Mouse (Mus musculus): ENCODE data around the gene Camk2d. TPM values are rescaled to one million over a fixed set of nuclear protein-coding genes. Genes with fewer than 3 reads are reported as not detected.
A peak's percentile ranks its signal among the peaks of the same experiment; 100 is the strongest.

The Camk2d gene
- polyA plus RNA-seq, 1 experiment from 2014 or later, result 29.9 TPM

DNA sequence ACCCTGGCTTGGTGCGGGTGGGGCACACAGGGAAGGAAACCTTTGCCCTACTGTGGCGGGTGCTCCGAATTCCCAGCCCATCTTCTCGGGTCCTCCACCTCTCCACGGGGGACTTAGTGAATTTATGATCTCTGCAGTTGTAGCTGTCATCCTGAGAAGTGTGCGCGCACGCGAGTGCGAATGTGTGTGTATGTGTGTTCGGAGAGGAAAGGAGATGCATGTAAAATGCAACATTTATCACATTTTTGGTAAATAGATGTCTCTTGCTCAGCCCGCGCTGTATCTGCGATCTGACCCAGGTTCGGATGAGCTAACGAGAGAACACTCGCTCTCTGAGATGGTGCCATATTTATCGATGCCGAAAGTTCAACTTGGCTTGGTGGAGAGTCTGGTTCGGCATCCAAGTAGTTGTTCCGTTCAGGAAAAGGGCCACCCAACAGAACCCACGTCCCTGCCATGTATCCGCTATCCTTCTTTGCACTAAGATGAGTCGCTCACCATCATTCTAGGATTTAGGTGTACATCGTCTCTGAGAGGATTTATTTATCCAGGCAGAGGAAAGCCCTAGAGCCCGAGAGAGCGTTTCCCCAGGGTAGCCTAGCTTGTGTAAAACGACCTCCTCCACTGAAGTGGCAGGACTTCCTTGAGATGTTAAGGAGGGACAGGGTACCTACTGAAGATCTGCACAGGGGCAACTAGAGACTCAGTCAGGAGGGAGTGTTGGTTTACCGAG, 1.7 kb downstream of the Camk2d start:
- H3K4me3 ChIP-seq, result peak overlapping the region; percentile 64
- no peaks in the 10 kb centered on the region for H3K9me3 ChIP-seq
- peak overlapping the region; percentile 88 for H3K4me2 ChIP-seq (replicated peaks)
- H3K9ac ChIP-seq (replicated peaks), result peak overlapping the region; percentile 61
- no peak for ATAC-seq (replicated peaks)
- no peaks in the 10 kb centered on the region for H3K36me3 ChIP-seq
- H3K27me3 ChIP-seq, result no peaks in the 10 kb centered on the region
- H3K27ac ChIP-seq (replicated peaks), result peak overlapping the region; percentile 91
- WGBS, result 0% methylated on average over 29 of the region's 29 CpGs
- H3K4me1 ChIP-seq, result peaks cover 23% of the 10 kb centered on the region

DNA sequence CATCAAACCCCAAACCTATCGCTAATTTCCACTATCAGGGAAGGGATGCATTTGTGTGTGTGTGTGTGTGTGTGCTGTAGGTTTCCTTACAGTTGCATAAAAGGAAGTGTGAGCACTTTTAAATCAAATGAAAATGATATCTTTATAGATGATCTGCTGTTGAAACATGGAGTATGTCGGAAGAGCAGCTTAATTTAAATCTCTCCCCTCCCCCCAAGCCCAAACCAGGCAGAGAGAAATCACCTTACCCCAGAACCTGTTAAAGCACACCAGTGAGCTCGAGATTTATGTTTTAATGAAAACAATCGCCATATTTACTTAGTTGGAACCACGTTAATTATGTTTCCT, 2.2 kb downstream of the Camk2d start:
- no peaks in the 10 kb centered on the region for H3K27me3 ChIP-seq
- no peak for ATAC-seq (replicated peaks)
- H3K36me3 ChIP-seq, result no peaks in the 10 kb centered on the region
- H3K9me3 ChIP-seq, result no peaks in the 10 kb centered on the region
- H3K4me1 ChIP-seq, result peaks cover 25% of the 10 kb centered on the region
- peak overlapping the region; percentile 61 for H3K9ac ChIP-seq (replicated peaks)
- 1% methylated on average over 5 of the region's 5 CpGs for WGBS
- peak overlapping the region; percentile 64 for H3K4me3 ChIP-seq
- peak overlapping the region; percentile 88 for H3K4me2 ChIP-seq (replicated peaks)
- peak overlapping the region; percentile 91; the same call in 1 of the 2 replicates for H3K27ac ChIP-seq (replicated peaks)

DNA sequence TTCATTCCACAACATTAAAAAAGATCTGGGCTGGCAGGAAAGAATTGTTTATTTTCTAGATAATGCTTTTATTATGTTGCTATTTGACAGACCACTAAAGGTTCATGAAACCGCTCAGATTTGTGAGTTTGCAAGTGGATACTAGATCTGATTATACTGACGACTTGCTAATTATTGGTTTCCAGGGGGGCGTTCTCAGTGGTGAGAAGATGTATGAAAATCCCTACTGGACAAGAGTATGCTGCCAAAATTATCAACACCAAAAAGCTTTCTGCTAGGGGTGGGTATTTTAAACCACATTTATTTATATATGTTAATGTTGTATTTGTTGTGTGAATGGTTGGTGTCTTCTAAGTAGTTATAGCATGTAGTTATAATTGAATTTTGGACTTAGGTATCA, 2.8 kb downstream of the Camk2d start:
- WGBS, result 19% methylated on average over 3 of the region's 3 CpGs

DNA sequence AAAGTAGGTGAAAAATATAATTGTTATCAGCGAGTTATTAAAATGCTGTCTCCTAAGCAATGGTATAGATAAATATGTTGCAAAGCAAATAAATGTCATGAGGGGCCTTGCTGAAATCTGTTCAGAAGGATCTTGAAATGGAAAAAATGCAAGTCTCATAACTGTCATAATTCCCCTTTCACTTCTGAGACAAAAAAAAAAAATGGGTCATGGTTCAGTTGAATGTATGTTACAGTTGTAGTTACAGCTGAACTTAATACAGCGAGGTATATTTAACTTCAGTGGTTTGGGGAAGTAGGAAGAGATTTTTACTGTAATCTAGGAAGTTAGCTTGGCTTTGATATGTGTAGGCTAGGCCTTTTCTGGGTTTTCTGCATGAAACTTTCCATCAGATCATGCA, 3.2 kb downstream of the Camk2d start:
- Histone ChIP-seq H3K9ac (replicated peaks) (no peak overlapping the region), H3K27ac (replicated peaks) (no peak overlapping the region), H3K27me3 (no peaks in the 10 kb centered on the region), H3K36me3 (no peaks in the 10 kb centered on the region), H3K9me3 (no peaks in the 10 kb centered on the region), H3K4me2 (replicated peaks) (no peak overlapping the region; the same call in 1 of the 2 replicates), H3K4me1 (peaks cover 25% of the 10 kb centered on the region), H3K4me3 (0 out of 2 replicates have a peak overlapping the region, but pooled peaks have one; percentile 7)
- WGBS, result 79% methylated on average over 2 of the region's 2 CpGs
- no peak for ATAC-seq (replicated peaks)

More for the DNA sequence above, 2.8 kb downstream of the Camk2d start:
- Histone ChIP-seq H3K4me1 (peaks cover 25% of the 10 kb centered on the region), H3K4me3 (peak overlapping the region; percentile 64), H3K4me2 (replicated peaks) (peak overlapping the region; percentile 88), H3K27me3 (no peaks in the 10 kb centered on the region), H3K9me3 (no peaks in the 10 kb centered on the region), H3K27ac (replicated peaks) (no peak overlapping the region), H3K9ac (replicated peaks) (0 out of 2 replicates have a peak overlapping the region, but pooled peaks have one; percentile 61), H3K36me3 (no peaks in the 10 kb centered on the region)
- no peak for ATAC-seq (replicated peaks)

DNA sequence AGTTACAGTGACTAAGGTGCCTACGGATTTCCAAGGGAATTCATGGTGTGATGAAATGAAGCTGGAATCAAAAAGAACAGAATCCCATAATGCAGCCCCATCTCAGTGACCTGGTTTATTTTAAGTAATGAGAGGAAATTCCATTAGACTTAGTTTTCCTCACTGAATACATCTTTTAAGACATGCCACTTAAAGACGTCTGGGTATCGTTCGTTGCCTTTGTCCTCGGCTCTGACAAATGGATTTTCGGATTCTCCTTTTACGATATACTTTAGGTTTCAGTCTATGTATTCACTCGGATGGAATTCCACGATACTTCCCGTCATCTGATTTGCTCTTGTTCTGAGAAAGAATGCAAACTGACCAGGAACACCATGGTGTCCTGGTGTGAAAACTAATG, 3.8 kb downstream of the Camk2d start:
- peak overlapping the region; percentile 8 for H3K4me2 ChIP-seq (replicated peaks)
- no peak for ATAC-seq (replicated peaks)
- no peak overlapping the region for H3K9ac ChIP-seq (replicated peaks)
- no peaks in the 10 kb centered on the region for H3K9me3 ChIP-seq
- peaks cover 25% of the 10 kb centered on the region for H3K4me1 ChIP-seq
- peak overlapping the region; percentile 7; the same call in 1 of the 2 replicates for H3K4me3 ChIP-seq
- no peaks in the 10 kb centered on the region for H3K27me3 ChIP-seq
- 11% methylated on average over 10 of the region's 10 CpGs for WGBS
- H3K36me3 ChIP-seq, result no peaks in the 10 kb centered on the region
- no peak overlapping the region for H3K27ac ChIP-seq (replicated peaks)

DNA sequence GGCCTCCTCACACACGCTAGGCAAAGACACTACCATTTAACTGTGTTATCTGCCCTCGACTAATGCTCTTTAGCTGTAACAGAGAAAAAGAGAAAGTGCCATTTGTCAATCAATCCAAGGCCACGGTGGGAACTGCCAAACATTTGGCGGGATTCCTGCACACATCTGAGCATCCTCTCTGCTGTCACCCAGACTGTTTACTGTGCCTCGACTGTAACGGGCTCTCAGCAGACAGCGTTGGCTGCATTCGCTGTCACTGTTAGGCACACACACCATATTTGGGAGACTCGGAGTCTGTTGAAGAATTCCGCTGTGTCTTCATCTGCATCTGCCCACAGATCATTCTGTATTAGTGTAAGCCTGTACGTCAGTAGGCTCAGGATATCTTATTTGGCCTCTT, 6.7 kb downstream of the Camk2d start:
- Histone ChIP-seq H3K4me1 (peaks cover 21% of the 10 kb centered on the region), H3K9me3 (no peaks in the 10 kb centered on the region), H3K27ac (replicated peaks) (no peak overlapping the region), H3K4me3 (no peak overlapping the region), H3K4me2 (replicated peaks) (no peak overlapping the region), H3K36me3 (no peaks in the 10 kb centered on the region), H3K9ac (replicated peaks) (no peak overlapping the region), H3K27me3 (no peaks in the 10 kb centered on the region)
- WGBS, result 45% methylated on average over 11 of the region's 11 CpGs
- ATAC-seq (replicated peaks), result peak; percentile 55

DNA sequence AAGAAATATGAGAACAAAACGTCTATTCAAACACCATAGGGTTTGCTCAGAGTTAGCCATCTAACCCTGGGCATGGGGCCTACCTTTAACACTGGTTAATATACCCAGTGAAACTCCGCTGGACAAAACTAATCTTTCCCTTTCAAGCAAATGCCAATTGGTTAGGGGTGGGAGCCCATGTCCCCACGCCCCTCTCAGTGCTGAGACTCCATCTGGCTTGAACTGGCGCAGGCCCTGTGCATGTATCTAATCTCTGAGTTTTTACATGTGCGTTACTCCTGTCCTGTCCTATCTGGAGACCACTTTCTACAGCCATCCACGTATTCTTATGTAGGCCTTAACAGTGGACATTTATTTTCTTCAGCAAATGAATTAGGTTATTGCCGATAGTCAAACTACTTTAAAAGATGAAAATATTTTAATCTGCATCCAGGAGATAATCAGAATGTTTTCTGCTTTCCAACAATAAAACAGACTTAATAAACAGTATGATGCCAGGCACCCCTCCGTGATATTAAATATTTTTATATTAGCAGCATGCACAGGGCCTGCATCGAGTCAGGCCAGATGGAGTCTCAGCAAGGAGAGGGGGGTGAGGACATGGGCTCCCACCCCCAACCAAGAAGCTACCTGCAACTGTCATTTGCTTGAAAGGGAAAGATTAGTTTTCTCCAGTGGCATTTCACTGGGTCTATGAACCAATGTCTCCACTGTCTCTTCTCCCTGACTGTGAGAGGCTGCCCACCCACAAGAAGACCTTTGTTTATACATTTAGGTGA, 8.7 kb downstream of the Camk2d start:
- H3K9me3 ChIP-seq, result no peaks in the 10 kb centered on the region
- no peaks in the 10 kb centered on the region for H3K27me3 ChIP-seq
- H3K9ac ChIP-seq (replicated peaks), result no peak overlapping the region
- ATAC-seq (replicated peaks), result no peak
- H3K4me3 ChIP-seq, result no peak overlapping the region
- no peaks in the 10 kb centered on the region for H3K36me3 ChIP-seq
- peaks cover 12% of the 10 kb centered on the region; the same call in 1 of the 2 replicates for H3K4me1 ChIP-seq
- no peak overlapping the region for H3K4me2 ChIP-seq (replicated peaks)
- no peak overlapping the region for H3K27ac ChIP-seq (replicated peaks)
- 80% methylated on average over 9 of the region's 9 CpGs for WGBS

DNA sequence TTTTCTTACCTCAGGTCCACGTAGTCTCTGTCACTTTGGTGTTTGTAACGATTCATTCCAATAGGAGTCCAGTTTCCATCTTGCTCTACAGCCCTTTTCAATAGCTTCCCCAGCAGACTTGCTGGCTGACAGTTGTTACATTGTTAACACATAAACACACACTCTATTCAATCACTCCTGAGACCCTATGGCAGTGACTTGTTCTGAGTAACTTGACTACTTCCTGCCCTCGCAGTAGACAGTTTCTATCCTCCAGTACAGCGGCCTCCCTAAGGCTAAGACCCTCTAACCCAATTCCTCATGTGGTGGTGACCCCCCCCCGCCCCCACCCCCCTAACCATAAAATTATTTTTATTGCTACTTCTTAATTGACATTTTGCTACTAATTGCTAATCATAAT, 13.2 kb downstream of the Camk2d start:
- Histone ChIP-seq H3K27ac (replicated peaks) (no peak overlapping the region), H3K4me2 (replicated peaks) (no peak overlapping the region), H3K27me3 (no peaks in the 10 kb centered on the region), H3K9ac (replicated peaks) (no peak overlapping the region), H3K36me3 (no peaks in the 10 kb centered on the region), H3K4me1 (no peaks in the 10 kb centered on the region; the same call in 1 of the 2 replicates), H3K4me3 (no peak overlapping the region), H3K9me3 (no peaks in the 10 kb centered on the region)
- no peak; the same call in 1 of the 2 replicates for ATAC-seq (replicated peaks)
- 74% methylated on average over 5 of the region's 5 CpGs for WGBS

DNA sequence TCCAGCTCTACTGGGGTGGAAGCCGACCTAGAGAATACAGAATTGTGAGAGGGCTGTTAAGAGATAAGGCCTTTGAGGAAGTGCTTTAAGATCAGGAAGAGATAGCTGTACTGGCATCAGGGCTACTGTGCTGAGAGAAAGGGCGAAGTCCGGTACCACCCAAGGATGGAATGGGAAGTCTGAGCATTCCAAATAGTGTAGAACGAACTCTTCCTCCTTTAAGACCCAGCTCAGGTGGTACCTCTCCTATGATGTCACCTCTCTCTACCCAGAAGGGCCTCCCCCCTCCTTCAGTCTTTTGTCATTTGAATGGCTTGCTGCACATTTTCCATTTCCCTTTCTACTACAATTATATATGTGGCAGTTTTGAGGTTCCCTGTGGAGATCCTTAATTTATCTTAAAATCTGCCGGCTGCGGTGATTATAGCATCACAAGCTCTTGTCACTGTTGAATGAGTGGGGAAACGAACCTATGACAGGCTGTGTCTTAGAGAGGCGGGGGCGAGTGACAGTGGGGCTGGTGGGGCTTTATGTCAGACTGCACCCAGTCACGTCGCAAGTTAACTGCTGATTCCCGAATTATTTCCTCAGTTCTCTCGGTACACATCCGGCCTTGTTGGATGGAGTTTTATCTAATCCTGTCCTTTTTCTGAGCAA, 13.8 kb downstream of the Camk2d start:
- no peaks in the 10 kb centered on the region for H3K9me3 ChIP-seq
- H3K27ac ChIP-seq (replicated peaks), result no peak overlapping the region
- WGBS, result 60% methylated on average over 14 of the region's 14 CpGs
- no peaks in the 10 kb centered on the region; the same call in 1 of the 2 replicates for H3K4me1 ChIP-seq
- ATAC-seq (replicated peaks), result peak; percentile 73
- no peak overlapping the region for H3K4me2 ChIP-seq (replicated peaks)
- H3K9ac ChIP-seq (replicated peaks), result no peak overlapping the region
- no peak overlapping the region for H3K4me3 ChIP-seq
- no peaks in the 10 kb centered on the region for H3K36me3 ChIP-seq
- no peaks in the 10 kb centered on the region for H3K27me3 ChIP-seq

DNA sequence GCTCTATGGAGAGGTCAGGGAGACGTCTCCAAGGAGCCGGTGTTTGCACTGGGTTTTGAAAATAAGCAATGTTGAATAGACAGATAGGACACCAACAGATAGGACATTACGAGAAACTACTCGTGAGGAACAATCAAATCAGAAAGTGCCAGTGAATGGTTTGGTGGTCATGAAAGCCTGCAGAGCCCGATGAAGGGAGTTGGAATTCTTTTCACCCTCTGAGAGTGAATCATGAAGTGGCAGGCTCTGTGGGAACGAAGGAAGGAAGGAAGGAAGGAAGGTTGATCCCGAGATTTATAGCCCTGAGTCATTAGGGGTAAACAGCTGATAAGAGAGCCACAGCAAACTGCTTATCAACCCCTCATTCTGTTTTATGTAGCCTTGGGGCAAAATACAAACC, 15.5 kb downstream of the Camk2d start:
- 30% methylated on average over 7 of the region's 7 CpGs for WGBS

DNA sequence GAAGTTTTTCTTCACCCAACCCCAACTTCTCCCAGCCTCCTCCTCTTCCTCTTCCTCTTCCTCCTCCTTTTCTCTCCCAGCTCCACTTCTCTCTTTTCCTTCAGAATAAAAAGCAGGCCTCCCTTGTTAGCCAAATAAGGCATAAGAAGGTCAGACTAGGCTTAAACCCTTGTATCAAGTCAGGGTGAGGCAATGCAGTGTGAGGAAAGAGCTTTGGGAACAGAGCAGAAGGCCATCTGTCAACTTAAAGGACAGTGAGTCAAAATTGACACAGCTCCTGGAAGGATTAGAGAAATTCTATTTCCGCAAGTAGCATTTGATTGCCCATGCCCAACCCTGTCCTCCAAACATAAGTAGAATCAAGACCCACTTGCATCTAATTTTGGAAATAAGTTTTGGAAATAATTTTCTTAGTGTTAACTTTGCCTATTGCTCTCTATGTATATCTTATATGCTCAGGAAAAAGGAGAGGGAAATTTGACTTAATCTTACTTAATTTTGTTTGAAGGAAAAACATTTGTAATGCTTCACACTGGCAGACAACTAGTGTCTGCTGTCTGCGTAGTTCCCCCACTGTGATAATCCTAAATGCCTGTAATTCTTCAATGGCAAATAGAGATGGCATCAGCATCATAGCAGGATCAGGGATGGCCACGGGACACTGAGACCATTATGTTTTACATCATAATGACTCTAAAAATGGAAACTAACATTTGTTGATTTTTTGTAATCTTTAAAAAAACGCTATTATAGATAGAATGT, 16.8 kb downstream of the Camk2d start:
- ATAC-seq (replicated peaks), result no peak
- H3K4me3 ChIP-seq, result no peak overlapping the region
- no peak overlapping the region for H3K9ac ChIP-seq (replicated peaks)
- no peaks in the 10 kb centered on the region for H3K9me3 ChIP-seq
- WGBS, result 40% methylated on average over 4 of the region's 4 CpGs
- no peaks in the 10 kb centered on the region for H3K27me3 ChIP-seq
- H3K4me2 ChIP-seq (replicated peaks), result no peak overlapping the region
- no peak overlapping the region for H3K27ac ChIP-seq (replicated peaks)
- H3K4me1 ChIP-seq, result no peaks in the 10 kb centered on the region; the same call in 1 of the 2 replicates
- no peaks in the 10 kb centered on the region for H3K36me3 ChIP-seq

More for the DNA sequence above, 15.5 kb downstream of the Camk2d start:
- H3K4me3 ChIP-seq, result no peak overlapping the region
- no peaks in the 10 kb centered on the region; the same call in 1 of the 2 replicates for H3K4me1 ChIP-seq
- H3K27ac ChIP-seq (replicated peaks), result no peak overlapping the region
- no peak overlapping the region for H3K4me2 ChIP-seq (replicated peaks)
- no peak for ATAC-seq (replicated peaks)
- no peak overlapping the region for H3K9ac ChIP-seq (replicated peaks)
- no peaks in the 10 kb centered on the region for H3K36me3 ChIP-seq
- no peaks in the 10 kb centered on the region for H3K27me3 ChIP-seq
- H3K9me3 ChIP-seq, result no peaks in the 10 kb centered on the region
